Mouse (Mus musculus) CH12.LX (cell line): ENCODE measurements around the gene Srsf2. TPM values are rescaled to one million over a fixed set of nuclear protein-coding genes. Genes with fewer than 3 reads are reported as not detected.

Source experiments
- DNase-seq: peaks from one replicate; pipeline ENCODE4 v3.0.0-alpha.2; 2013; ENCODE audit errors: extremely low read depth
- H3K27ac ChIP-seq: 2 replicates; pipeline ENCODE4 v1.5.1; 2012; ENCODE audit warnings: low read depth, mild to moderate bottlenecking, control low read depth, moderate library complexity; ENCODE audit not compliant: insufficient read depth
- H3K27me3 ChIP-seq: replicated peaks from 2 replicates; pipeline ENCODE3; 2012; ENCODE audit warnings: inconsistent platforms
- H3K36me3 ChIP-seq, 2 experiments: replicated peaks in 1 of 2; 2 replicates each; pipeline versions ENCODE3 to v1.6.1; 2012; ENCODE audit warnings: inconsistent platforms in 1 of 2, low read length in 1 of 2, mild to moderate bottlenecking in 1 of 2, mixed read lengths in 1 of 2, moderate library complexity in 1 of 2; ENCODE audit not compliant: control insufficient read depth in 1 of 2, insufficient read depth in 1 of 2
- H3K4me1 ChIP-seq, 2 experiments: 2 replicates each; pipeline ENCODE4 v1.6.1; 2012; ENCODE audit warnings: inconsistent platforms in 1 of 2, moderate library complexity in 1 of 2; ENCODE audit not compliant: insufficient read depth in 2 of 2, control insufficient read depth in 1 of 2
- H3K4me2 ChIP-seq: 2 replicates; pipeline ENCODE4 v1.6.1; 2012; ENCODE audit warnings: low read depth, mild to moderate bottlenecking, control low read depth; ENCODE audit not compliant: poor library complexity, insufficient read depth, severe bottlenecking
- H3K4me3 ChIP-seq, 3 experiments: fragments of 150-350 bp in 1 of 3; sonication (generic) in 1 of 3; replicated peaks in 1 of 3; 2 replicates each; pipeline versions ENCODE3 to v1.5.1; 2011 to 2012; ENCODE audit warnings: low read depth in 2 of 3, low read length in 2 of 3, mild to moderate bottlenecking in 2 of 3, moderate library complexity in 2 of 3, control low read depth in 1 of 3, improper control_type of control experiment in 1 of 3, inconsistent platforms in 1 of 3, mixed read lengths in 1 of 3; ENCODE audit not compliant: poor library complexity in 1 of 3
- H3K79me2 ChIP-seq: replicated peaks from 2 replicates; pipeline ENCODE4 v1.6.1; 2012; ENCODE audit warnings: mild to moderate bottlenecking, moderate library complexity; ENCODE audit not compliant: control insufficient read depth, poor library complexity, insufficient read depth, severe bottlenecking; ENCODE audit errors: extremely low read depth
- H3K9ac ChIP-seq: 2 replicates; pipeline ENCODE4 v1.6.1; 2012; ENCODE audit warnings: low read depth, mild to moderate bottlenecking, control low read depth, moderate library complexity; ENCODE audit not compliant: insufficient read depth
- H3K9me3 ChIP-seq: replicated peaks from 2 replicates; pipeline ENCODE3; 2012; ENCODE audit warnings: low read length, inconsistent platforms, mixed read lengths
- BHLHE40 ChIP-seq: IDR thresholded peaks from 2 replicates; pipeline ENCODE4 v1.6.1; 2011; ENCODE audit warnings: mild to moderate bottlenecking, low read depth, low read length, improper control_type of control experiment
- CHD2 ChIP-seq: IDR thresholded peaks from 2 replicates; pipeline ENCODE4 v1.6.1; 2011; ENCODE audit warnings: low read length, improper control_type of control experiment
- E2F4 ChIP-seq: IDR thresholded peaks from 2 replicates; pipeline ENCODE4 v1.6.1; 2011; ENCODE audit warnings: low read depth, low read length, improper control_type of control experiment; ENCODE audit not compliant: insufficient replicate concordance
- ELF1 ChIP-seq: IDR thresholded peaks from 2 replicates; pipeline ENCODE4 v1.6.1; 2014; ENCODE audit warnings: low read depth, mild to moderate bottlenecking, inconsistent platforms, low read length, improper control_type of control experiment
- EP300 ChIP-seq: IDR thresholded peaks from 2 replicates; pipeline ENCODE4 v1.6.1; 2011; ENCODE audit warnings: low read length, improper control_type of control experiment
- ETS1 ChIP-seq: conservative IDR thresholded peaks from 2 replicates; pipeline ENCODE4 v1.6.1; 2012; ENCODE audit warnings: low read depth, mild to moderate bottlenecking, inconsistent platforms, low read length, improper control_type of control experiment, moderate library complexity
- HCFC1 ChIP-seq: IDR thresholded peaks from 2 replicates; pipeline ENCODE4 v1.6.1; 2012; ENCODE audit warnings: low read depth, mild to moderate bottlenecking, inconsistent platforms, low read length, improper control_type of control experiment
- IRF4 ChIP-seq: IDR thresholded peaks from 2 replicates; pipeline ENCODE4 v1.6.1; 2014; ENCODE audit warnings: low read depth, mild to moderate bottlenecking, inconsistent platforms, low read length, improper control_type of control experiment
- JUN ChIP-seq: IDR thresholded peaks from 2 replicates; pipeline ENCODE4 v1.6.1; 2011; ENCODE audit warnings: low read depth, mild to moderate bottlenecking, low read length, improper control_type of control experiment, moderate library complexity; ENCODE audit not compliant: insufficient read depth
- JUND ChIP-seq: conservative IDR thresholded peaks from 2 replicates; pipeline ENCODE4 v1.6.1; 2011; ENCODE audit warnings: low read depth, low read length, improper control_type of control experiment
- MAFK ChIP-seq: IDR thresholded peaks from 2 replicates; pipeline ENCODE4 v1.6.1; 2011; ENCODE audit warnings: low read length, improper control_type of control experiment; ENCODE audit not compliant: insufficient replicate concordance
- MAX ChIP-seq: IDR thresholded peaks from 2 replicates; pipeline ENCODE4 v1.6.1; 2011; ENCODE audit warnings: low read length, improper control_type of control experiment
- NELFE ChIP-seq: IDR thresholded peaks from 2 replicates; pipeline ENCODE4 v1.6.1; 2011; ENCODE audit warnings: low read depth, low read length, improper control_type of control experiment
- NRF1 ChIP-seq: IDR thresholded peaks from 2 replicates; pipeline ENCODE4 v1.6.1; 2014; ENCODE audit warnings: low read depth, mild to moderate bottlenecking, inconsistent platforms, low read length, improper control_type of control experiment, moderate library complexity
- PAX5 ChIP-seq: IDR thresholded peaks from 2 replicates; pipeline ENCODE4 v1.6.1; 2012; ENCODE audit warnings: low read length, inconsistent platforms, mixed read lengths
- RAD21 ChIP-seq: IDR thresholded peaks from 2 replicates; pipeline ENCODE4 v1.6.1; 2011; ENCODE audit warnings: low read depth, mild to moderate bottlenecking, low read length, improper control_type of control experiment, moderate library complexity
- SIN3A ChIP-seq: IDR thresholded peaks from 2 replicates; pipeline ENCODE4 v1.6.1; 2012; ENCODE audit warnings: low read length, improper control_type of control experiment, inconsistent platforms
- TBP ChIP-seq: conservative IDR thresholded peaks from 2 replicates; pipeline ENCODE4 v1.6.1; 2011; ENCODE audit warnings: low read depth, low read length, improper control_type of control experiment
- USF1 ChIP-seq: IDR thresholded peaks from 2 replicates; pipeline ENCODE4 v1.6.1; 2014; ENCODE audit warnings: low read depth, mild to moderate bottlenecking, inconsistent platforms, low read length, improper control_type of control experiment
- USF2 ChIP-seq: conservative IDR thresholded peaks from 2 replicates; pipeline ENCODE4 v1.6.1; 2011; ENCODE audit warnings: low read depth, low read length, improper control_type of control experiment
- ZKSCAN1 ChIP-seq: IDR thresholded peaks from 2 replicates; pipeline ENCODE4 v1.6.1; 2012; ENCODE audit warnings: low read depth, inconsistent platforms, low read length, improper control_type of control experiment, borderline replicate concordance
- ZMIZ1 ChIP-seq: IDR thresholded peaks from 2 replicates; pipeline ENCODE4 v1.6.1; 2012; ENCODE audit warnings: low read depth, mild to moderate bottlenecking, inconsistent platforms, low read length, improper control_type of control experiment
- dilution Hi-C: fragments of 300-500 bp; cut with MboI; formaldehyde crosslinking; loops from 2 replicates; pipeline ENCODE4 v1.14.3; 2020; ENCODE audit warnings: low sequenced_read_pairs; ENCODE audit not compliant: extremely low pct_unique_long_range_greater_than_20kb, extremely low pct_ligation_motif_present
- in situ Hi-C: fragments of 300-500 bp; cut with MboI; formaldehyde crosslinking; loops from 3 replicates; pipeline ENCODE4 v1.14.3; 2019; ENCODE audit warnings: low sequenced_read_pairs, low pct_ligation_motif_present, low pct_unique_long_range_greater_than_20kb, mixed read lengths
- polyA plus RNA-seq: library from polyadenylated mRNA; unstranded; fragments of >175 nt; gene quantifications from 2 replicates; pipeline ENCODE4 v1.2.1, GENCODE M21; 2012; ENCODE audit warnings: low read depth; ENCODE audit not compliant: insufficient read length
- total RNA-seq, 2 experiments: library from RNA; depleted of rRNA; stranded (reverse); fragments of 300-350 nt in 1 of 2; fragments of >200 nt in 1 of 2; gene quantifications; 2 replicates each; pipeline ENCODE4 v1.2.3; 2012 to 2014

Gene Srsf2
- total and polyA plus RNA-seq, 3 experiments: 298 to 1,224 (median 471) TPM

GRCm38 (mm10) chr11:116813610-116814009 lies 39.3 kb downstream of the Srsf2 start:
- TF ChIP-seq RAD21 (no peak), EP300 (no peak), TBP (no peak), HCFC1 (no peak), IRF4 (no peak), SIN3A (no peak), NRF1 (no peak), NELFE (no peak), PAX5 (no peak), CHD2 (no peak), ZKSCAN1 (no peak), ETS1 (no peak), ZMIZ1 (no peak), JUND (no peak)
- H3K4me2 ChIP-seq: no peak overlapping the region
- no peaks in the 10 kb centered on the region for H3K79me2 ChIP-seq
- peaks cover 8% of the 10 kb centered on the region for H3K27me3 ChIP-seq
- H3K4me1 ChIP-seq: peaks cover 13 to 38% of the 10 kb centered on the region in 2 experiments
- in situ Hi-C loops: no loop called here
- H3K36me3 ChIP-seq: no peaks in the 10 kb centered on the region
- no peak for DNase-seq
- dilution Hi-C loops: no loop called here
- no peak overlapping the region for H3K4me3 ChIP-seq
- no peaks in the 10 kb centered on the region for H3K9me3 ChIP-seq
- no peak overlapping the region for H3K9ac ChIP-seq
- no peak overlapping the region for H3K27ac ChIP-seq

GRCm38 (mm10) chr11:116812793-116813529 lies 39.9 kb downstream of the Srsf2 start:
- Histone ChIP-seq H3K4me1 (peaks cover 10 to 43% of the 10 kb centered on the region in 2 experiments), H3K36me3 (no peaks in the 10 kb centered on the region), H3K9ac (no peak overlapping the region), H3K4me3 (no peak overlapping the region), H3K79me2 (no peaks in the 10 kb centered on the region), H3K27ac (no peak overlapping the region), H3K27me3 (peaks cover 8% of the 10 kb centered on the region), H3K4me2 (no peak overlapping the region), H3K9me3 (no peaks in the 10 kb centered on the region)
- no peak for DNase-seq
- dilution Hi-C loops: no loop called here
- no peak for TF ChIP-seq MAFK
- TF ChIP-seq USF2: no peak
- TF ChIP-seq E2F4: no peak
- TF ChIP-seq BHLHE40: no peak
- TF ChIP-seq JUN: no peak
- no peak for TF ChIP-seq MAX
- TF ChIP-seq ELF1: no peak
- no peak for TF ChIP-seq USF1
- in situ Hi-C loops: no loop called here
